Mouse (Mus musculus): ENCODE measurements around the gene Prss29. TPM values are rescaled to one million over a fixed set of nuclear protein-coding genes. Genes with fewer than 3 reads are reported as not detected.

Gene Prss29
- not detected for total RNA-seq (2021)
- long read RNA-seq, experiment 1: 0 reads
- long read RNA-seq, experiment 2: 0 reads

DNA sequence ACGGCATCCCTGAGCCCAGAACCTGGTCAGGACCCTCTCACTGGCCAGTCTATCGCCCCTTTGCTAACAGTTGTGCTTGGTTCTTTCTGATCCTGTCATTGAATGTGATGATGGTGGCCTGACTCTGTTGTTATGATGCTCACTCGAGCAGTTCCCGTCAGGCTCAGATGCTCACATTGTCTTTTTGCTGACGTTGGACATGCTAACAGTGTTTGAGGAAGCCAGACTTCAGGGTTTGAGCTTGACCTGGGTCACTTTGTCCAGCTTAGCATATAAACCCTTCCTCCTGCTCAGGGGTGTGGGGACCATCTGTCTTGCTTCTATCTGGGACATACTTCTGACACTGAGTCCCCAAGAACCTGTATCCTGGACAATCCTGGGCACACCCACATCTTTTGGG, at the start of gene Prss29:
Gene Prss29 (plus strand): TSS at position 301 of the 400 bp plus-strand sequence.
- DNase-seq (ENCODE audit: low spot score): no peak

DNA sequence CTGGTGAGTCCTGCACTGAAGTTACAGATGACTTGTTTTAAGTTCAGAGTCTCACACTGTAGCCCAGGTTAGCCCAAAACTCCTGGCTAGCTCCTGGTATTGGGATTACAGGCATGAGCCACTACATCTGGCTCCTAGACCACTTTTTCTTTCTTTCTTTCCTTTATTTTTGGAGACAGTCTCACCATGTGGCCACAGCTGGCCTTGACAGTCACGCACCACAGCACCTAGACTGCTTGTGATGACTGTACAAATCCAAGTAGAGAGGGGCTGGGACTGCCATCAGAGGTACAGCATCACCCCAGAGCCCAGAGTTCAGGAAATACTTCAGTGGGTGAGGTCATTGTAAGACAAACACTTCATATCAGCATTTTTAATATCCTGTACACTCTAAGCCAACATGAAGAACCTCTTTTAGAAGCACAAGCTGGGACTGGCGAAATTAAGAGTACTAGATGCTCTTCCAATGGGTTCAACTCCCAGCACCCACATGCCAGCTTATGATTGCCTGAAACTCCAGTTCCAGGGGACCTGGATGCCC, 47.6 kb upstream of the Prss29 start:
- DNase-seq (ENCODE audit: low spot score): no peak

DNA sequence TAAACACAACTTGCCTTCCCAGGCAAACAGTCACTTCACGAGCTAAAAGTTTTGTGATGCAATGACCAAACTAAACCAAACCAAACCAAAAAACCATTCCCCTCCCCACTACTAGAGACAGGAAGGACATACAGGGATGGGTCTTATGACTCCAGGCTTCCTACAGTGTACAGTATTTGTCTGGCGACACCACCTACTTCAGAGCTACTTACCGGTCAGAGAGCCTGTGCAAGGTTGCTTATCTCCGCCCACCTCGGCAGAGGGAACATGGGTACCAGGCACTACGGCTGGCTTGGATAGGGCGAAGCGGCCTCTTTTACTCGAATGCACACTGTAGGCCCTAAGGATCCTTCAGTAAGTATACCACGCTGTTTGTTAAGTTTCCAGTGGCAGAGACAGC, 46.1 kb upstream of the Prss29 start:
- DNase-seq (ENCODE audit: low spot score): no peak

DNA sequence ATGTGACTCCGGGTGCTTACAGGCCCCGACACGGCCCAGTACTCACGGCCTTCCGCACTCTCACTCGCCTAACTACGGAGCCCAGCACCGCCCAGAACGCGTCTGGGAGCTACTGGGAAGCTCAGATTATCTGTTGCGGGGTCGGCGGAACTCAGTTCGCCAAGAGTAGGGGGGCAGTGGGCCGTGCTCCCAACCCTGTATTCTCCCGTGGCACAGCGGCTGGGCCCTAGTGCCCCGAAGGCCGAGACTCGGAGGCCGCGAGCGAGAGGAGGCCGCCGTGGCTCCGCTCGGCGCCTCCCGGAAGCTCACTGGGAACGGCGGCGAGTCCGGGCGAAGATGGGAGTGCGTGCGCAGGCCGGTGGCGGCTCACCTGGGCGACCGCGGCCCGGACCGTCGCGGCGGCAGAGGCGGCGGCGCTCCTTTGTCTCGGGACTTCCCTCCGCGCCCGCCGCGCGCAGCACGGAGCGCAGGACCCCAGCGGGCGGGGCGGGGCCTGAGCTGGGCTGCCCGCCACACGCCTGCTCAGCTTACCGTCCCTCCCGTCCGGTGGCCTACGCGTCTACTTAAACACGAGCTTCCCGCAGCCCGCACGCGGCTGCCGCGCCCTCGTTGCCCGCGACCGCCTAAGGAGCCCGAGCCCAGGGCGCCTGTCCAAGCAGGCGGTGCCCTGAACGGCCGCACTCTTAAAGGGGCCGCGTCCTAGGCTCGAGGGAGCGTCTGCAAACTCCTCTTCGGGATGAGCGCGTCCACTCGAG, 45.3 kb upstream of the Prss29 start:
- DNase-seq (ENCODE audit: low spot score): peak; percentile 90

DNA sequence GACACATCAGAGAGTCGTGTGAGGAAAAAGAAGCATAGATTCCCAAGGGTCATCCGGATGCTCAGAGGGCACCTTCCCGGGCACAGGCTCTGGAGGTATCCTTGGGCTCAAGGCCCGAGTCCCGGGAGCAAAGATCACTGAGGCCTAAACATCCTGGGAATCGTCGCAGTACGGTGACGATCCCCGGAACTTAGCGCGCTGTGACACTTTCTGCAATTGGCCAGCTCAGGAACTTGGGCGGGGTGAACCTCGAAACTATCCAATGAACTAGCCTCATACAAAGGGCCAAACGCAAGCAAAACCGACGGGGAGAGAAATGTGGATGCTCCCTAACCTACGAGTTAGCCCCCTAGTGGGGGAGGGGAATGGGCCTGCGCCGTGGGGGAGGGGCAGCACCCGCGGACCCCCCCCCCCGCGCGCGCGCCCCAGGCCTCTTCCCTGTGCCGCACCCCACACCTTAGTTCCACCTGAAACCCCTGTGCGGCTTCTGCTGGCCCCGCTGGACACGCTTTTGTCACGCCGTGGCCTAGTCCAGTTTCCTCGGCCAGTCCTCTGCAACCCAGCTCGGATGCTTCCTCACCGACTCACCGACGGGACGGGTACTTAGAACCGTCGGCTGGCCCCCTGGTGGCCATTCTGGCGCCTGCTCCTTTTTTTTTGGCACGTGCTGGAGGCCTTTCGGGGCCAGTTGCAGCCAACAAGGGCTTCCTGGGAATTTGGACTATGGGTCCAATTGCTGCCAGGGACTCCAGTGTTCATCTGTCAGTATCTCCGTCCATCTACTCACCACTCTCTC, 44.5 kb upstream of the Prss29 start:
- peak; percentile 97 for DNase-seq (ENCODE audit: low spot score)

DNA sequence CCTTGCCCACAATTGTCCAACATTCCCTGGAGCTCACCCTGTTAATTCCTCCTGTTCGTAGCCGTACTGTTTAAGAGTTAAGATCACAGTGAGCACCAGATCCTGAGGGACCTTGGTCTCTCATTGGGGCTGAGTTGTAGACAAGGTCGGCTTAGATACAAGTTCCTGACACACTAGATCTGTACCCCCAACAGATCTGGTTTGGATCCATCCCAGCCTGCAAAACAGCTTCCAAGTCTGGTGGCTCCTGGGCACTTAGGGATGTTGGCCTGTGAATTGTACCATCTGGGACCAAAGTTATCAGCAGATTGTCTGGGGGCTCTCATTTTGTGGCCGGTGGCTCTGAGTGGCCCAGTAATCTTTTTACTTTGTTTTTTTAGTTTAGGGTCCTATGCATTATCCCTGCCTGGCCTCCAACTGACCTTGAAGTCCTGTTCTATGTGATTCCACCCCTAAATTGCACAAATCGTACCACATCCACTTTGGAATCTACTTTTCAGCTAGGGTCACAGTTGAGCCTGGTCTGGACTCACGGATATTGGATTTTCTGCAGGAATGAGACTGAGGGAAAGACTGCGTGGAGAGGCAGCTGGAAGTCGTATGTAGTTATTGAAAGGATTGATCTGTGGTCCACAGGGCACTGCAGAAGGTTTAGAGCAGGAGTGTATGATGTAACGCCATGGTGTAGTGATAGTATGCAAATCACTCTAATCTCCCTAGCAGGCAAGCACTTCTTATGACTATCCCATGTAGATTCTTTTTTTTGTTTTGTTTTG, 43.7 kb upstream of the Prss29 start, which contains the start of gene Ube2i:
Gene Ube2i (minus strand): TSS at position 52 of the 776 bp plus-strand sequence.
- peak; percentile 10 for DNase-seq (ENCODE audit: low spot score)

DNA sequence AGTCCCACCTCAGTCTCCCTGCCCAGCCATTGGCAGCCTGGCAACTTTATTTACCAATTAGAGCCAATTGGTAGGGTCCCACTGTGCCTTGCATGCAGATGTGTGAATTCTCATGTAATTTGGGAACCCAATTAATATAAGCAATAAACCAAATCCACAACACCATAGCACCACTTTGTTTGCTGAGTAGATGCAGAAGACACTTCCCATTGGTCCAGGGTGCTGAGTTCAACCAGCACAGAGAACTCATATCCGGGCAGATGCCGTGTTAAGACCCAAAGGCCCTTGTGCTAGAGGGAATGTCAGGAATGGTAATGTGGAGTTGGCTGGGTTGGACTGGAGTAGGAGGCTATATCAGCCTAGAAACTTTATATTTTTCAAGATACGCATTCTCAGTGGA, 42.6 kb upstream of the Prss29 start:
- no peak for DNase-seq (ENCODE audit: low spot score)

DNA sequence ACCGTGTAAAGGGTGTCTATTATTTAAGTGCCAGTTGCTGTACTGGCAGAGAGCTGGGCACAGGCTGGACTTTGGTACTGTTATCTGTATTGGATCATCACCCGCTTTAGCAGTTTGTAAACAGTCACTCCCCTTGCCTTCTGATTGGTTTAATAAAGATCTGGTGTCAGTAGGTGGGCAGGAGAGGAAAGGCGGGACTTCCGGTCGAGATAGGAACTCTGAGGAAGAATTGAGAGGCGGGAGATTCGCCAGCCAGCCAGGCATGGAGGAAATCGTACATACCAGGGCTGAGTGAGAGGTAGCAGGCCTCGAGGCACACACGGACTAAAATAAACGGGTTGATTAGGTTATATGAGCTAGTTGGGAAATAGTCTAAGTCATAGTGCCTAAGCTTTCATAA, 36.3 kb upstream of the Prss29 start:
- peak; percentile 29 for DNase-seq (ENCODE audit: low spot score)

DNA sequence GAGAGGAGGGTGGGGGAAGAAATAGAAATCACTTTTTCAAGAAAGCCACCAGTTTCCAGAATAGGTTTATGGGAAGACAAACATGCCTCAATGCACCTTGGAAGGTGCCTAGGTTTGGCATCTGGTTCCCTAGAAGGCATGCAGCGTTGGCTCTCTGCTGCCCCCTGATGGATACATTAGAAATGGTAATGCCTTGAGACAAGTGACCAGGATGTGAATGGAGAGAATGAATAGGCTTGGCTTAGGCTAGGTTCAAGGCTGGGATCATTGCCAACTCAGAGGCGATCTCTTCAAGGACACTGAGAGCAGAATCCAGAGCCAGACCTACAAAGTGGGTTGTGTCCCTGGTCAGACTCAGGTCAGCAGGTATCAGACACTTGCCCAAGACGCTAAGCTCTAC, 33.4 kb upstream of the Prss29 start:
- peak; percentile 66 for DNase-seq (ENCODE audit: low spot score)

DNA sequence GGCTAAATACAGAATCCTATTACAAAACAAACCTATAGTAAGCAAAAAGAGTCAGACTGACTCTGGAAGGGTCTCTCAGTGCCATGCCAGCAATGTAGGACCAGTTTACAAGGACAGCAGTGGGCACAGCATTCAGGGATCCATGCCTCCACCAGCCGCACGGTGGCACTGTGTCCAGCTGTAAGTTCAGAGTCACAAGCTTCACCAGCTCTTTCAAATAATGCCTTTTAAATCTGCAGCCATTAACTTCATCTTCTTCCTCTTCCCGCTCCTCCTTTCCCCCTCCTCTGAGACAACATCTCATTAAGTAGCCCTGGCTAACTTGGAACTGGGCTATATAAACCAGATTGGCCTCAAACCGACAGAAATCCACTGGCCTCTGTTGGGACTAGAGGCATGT, 29.6 kb upstream of the Prss29 start:
- no peak for DNase-seq (ENCODE audit: low spot score)

DNA sequence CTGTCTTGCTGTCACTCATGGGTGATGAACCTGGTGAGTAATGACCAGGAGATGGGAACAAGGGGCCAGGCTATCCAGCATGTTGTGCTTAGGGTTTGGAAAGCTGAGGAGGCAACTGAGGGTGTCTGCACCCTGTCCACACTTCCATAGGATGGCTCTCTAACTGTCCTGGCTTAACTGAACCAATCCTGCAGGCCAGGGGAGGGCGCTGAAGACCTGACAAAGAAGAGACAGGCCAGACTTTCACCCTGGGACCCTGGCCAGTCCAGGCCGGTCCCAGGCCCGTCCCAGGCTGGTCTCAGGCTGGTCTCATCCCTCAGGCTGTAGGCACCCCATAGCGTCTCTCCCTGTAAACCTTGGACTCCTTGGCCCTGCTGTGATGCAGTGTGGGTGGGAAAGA, 28.0 kb upstream of the Prss29 start:
- no peak for DNase-seq (ENCODE audit: low spot score)

DNA sequence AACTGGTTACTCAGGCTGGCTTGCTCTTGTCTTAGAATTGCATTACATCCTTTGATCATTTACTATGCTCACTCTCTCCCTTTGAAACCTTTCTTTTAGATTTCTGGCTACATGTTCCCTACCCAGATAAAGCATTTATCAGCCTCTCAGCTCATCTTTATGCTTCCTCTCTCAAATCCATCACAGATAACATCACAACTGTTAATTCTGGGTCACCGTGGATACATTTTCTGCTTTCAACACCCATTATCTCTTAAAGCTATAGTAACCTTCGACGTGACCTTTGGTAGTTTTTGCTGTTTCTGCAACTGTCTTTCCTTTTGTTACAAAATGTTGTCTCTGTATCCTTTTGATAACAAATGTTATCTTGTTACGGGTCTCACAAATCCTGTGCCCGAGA, 25.0 kb upstream of the Prss29 start:
- no peak for DNase-seq (ENCODE audit: low spot score)

DNA sequence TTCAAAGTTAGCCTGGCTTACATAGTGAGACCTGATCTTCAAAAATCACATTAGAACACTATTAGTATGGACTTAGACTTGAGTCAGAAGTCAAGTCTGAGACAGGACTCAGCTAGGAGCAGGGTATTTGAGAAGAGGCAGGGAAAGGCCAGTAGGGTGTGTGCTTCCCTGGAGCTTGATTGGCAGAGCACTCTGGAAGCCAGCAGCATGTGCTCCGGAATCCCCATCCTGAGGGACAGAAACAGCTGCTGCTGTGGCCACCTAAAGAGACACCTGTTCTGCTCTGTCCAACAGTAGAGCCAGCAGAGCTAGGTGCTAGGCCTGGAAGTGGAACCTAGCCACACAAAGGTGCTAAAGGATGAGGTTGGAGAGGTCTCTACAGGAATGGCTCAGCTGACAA, 24.3 kb upstream of the Prss29 start:
- DNase-seq (ENCODE audit: low spot score): peak; percentile 11

DNA sequence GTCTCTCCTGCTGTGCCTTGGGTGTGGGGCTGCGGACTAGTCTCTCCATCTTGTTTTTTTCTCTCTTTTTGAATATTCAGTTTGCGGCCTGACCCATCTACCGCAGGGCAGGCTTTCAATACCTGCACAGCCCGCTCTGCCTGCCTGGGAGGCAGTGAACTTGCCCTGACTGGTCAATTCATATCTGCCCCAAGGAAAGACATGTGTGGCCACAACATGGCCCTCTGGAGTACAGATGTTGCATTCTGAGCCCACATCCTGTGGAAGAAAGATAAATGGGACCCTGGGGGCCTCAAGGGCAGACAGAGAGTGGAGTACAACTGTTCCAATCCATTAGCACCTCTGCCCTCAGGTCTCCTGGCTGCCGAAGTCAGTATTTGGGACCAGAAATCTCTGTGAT, 20.4 kb upstream of the Prss29 start, which contains the start of gene Prss34:
Gene Prss34 (plus strand): TSS at position 301 of the 400 bp plus-strand sequence.
- DNase-seq (ENCODE audit: low spot score): no peak

DNA sequence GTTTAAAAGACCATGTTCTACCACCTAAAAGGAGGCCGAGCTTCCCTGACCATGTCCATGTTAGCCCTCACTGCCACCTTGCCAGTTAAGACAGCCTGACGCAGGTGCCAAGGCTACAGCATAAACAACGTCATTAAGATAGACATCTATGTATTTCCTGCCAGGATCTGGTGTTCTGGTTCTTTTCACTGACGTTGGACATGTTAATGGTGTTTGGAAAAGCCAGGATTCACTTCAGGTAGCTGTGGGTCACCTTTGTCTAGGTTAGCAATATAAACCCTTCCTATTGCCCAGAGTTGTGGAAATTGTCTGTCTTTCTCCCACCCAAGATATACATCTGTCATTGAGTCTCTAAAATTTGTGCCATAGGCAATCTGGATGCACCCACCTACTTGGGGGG, 10.1 kb upstream of the Prss29 start, which contains the start of gene Prss28:
Gene Prss28 (plus strand): TSS at position 301 of the 400 bp plus-strand sequence.
- DNase-seq (ENCODE audit: low spot score): no peak

DNA sequence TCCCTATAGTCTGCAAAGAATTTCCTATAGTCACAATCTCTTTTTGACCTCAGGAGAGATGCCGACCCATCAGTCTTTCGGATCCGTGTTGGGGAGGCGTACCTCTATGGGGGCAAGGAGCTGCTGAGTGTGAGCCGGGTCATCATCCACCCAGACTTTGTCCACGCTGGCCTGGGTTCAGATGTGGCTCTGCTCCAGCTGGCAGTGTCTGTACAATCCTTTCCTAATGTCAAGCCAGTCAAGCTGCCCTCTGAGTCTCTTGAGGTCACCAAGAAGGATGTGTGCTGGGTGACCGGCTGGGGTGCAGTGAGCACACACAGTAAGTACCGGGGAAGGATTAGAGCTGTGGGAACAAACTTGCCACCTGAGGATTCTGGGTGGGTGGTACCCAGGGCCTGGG, 2.4 kb downstream of the Prss29 start:
- no peak for DNase-seq (ENCODE audit: low spot score)

DNA sequence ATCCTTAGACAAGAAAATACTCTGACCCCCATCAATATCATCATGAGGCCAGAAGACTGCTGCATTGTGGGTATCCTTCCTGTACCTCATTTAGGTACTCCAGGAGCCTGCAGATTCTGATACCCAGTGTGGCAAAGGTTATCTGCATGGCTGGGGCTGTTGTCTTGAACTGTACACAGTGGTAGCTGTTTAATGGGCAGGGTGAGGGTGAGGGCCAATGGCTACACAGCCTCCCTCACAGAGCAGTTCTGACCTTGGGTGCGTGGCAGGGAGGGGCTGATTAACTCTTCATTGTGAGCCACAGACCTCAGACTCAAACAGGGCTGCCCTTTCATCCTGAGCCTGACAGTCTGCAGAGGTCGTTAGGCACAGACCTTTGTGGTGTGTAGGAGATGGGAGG, 4.5 kb downstream of the Prss29 start:
- DNase-seq (ENCODE audit: low spot score): no peak

DNA sequence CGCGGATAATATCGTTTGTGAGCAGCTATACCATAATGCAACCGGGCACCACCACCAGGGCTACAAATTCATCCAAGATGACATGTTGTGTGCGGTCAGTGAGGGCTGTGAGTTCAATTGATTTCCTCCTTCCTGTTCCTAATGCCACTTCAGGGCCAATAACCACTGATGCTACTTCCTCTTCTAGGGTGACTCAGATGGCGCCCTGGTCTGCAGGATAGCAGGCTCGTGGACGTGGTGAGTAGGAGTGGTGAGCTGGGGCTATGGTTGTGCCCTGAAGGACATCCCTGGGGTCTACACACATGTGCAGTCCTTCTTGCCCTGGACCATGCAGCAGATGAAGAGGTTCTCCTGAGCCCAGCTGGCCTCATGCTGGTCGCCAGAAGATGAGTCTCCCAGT, 13.9 kb downstream of the Prss29 start:
- DNase-seq (ENCODE audit: low spot score): no peak

DNA sequence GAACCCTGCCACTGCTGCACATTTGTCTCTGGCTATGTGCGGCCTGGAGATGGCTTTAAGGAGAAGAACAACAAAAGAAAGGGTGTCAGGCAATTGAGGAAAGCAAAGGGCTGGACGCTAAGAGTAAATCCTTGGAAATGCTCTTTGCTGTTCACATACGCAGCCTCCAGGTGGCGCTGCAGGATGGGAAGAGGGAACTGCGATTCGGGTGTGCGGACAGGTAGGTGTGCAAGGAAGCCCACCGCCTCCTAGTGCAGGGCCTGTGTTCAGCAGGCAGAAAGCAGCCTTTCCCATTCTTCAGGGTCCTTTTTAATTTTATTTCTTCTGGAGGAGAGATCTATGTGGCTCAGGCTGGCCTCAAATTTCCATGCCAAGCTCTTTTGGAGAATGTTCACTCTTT, 15.5 kb downstream of the Prss29 start:
- DNase-seq (ENCODE audit: low spot score): peak; percentile 26

DNA sequence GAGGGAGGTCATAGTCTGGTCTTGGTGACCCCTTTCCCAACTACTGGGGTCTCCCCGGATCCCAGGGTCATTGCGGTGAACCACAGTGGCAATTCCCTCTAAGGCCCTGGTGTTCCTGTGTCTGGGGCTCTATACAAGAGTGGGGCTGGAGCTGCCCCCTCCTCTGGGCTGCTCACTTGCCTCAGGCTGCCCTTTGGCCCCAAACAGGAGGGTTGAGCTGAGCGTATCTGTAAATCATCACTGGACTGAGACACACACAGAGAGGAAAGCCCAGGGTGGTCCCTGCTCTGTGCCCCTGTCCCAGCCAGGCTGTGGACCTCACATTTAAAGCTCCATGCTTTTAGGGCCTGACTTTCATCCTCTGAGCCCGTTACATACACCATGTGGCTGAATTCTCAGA, 19.8 kb downstream of the Prss29 start:
- DNase-seq (ENCODE audit: low spot score): no peak

DNA sequence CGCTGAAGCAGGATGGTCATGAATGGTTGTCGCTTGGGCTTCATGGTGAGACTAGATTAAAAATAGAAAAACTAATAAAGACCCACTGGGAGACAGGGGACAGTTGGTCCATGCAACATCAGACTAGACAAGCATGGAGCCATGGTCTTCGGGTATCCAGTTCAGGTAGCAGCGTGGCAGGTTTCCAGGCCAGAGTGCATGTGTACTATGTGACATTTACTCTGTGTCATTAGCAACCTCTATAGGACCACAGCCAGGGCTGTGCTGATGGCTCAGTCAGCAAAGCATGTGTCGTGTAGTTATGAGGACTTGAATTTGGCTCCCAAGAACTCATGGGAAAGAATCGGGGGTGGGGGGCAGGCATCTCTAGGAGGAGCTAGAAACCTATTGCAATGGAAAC, 21.5 kb downstream of the Prss29 start:
- no peak for DNase-seq (ENCODE audit: low spot score)

DNA sequence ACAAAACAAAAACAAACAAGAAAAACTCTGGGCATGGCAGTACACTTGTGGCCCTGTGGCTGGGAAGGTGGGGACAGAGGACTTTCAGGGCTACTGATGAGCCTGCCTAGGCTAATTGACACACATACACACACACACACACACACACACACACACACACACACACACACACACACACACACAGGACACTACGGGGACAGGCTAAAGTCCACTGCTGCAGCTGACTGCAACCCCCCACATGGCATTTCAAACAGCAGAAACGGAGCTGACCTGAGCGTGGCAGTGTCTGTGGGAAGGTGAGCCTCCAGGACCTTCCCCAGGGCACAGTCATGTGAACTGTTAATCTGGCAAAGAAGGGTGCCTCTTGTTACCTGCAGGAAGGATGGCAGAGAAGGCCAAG, 23.0 kb downstream of the Prss29 start:
- DNase-seq (ENCODE audit: low spot score): no peak

All from gastrocnemius, adult 18-20 months (tissue).